Mouse (Mus musculus) forebrain, embryonic 12.5 days (tissue): ENCODE measurements around the gene Cic. TPM values are rescaled to one million over a fixed set of nuclear protein-coding genes. Genes with fewer than 3 reads are reported as not detected.

ENCODE experiments used
- ATAC-seq: fragments of 200-750 bp; cut with Nextera tagmentation; 2 replicates; pipeline ENCODE4 v1.8.0; 2017; ENCODE audit warnings: moderate TSS enrichment; ENCODE audit not compliant: low FRiP score
- H3K27ac ChIP-seq: fragments of 300-500 bp; sonication (generic); 2 replicates; pipeline ENCODE4 v1.5.1; 2016; ENCODE audit warnings: mild to moderate bottlenecking
- H3K27me3 ChIP-seq: fragments of 300-500 bp; sonication (generic); 2 replicates; pipeline ENCODE4 v1.6.1; 2016; ENCODE audit warnings: mild to moderate bottlenecking
- H3K36me3 ChIP-seq: fragments of 300-500 bp; sonication (generic); replicated peaks from 2 replicates; pipeline ENCODE4 v1.6.1; 2016; ENCODE audit warnings: mild to moderate bottlenecking
- H3K4me1 ChIP-seq: fragments of 300-500 bp; sonication (generic); 2 replicates; pipeline ENCODE4 v1.6.1; 2016
- H3K4me2 ChIP-seq: fragments of 300-500 bp; sonication (generic); 2 replicates; pipeline ENCODE4 v1.6.1; 2016; ENCODE audit warnings: mild to moderate bottlenecking, moderate library complexity
- H3K4me3 ChIP-seq: fragments of 300-500 bp; sonication (generic); replicated peaks from 2 replicates; pipeline ENCODE4 v1.5.1; 2016; ENCODE audit warnings: mild to moderate bottlenecking
- H3K9ac ChIP-seq: fragments of 300-500 bp; sonication (generic); 2 replicates; pipeline ENCODE4 v1.6.1; 2016; ENCODE audit warnings: mild to moderate bottlenecking
- H3K9me3 ChIP-seq: fragments of 300-500 bp; sonication (generic); 2 replicates; pipeline ENCODE4 v1.6.1; 2016
- WGBS: fragments of 180-500 bp; shearing (Covaris S2); methylation state at CpG from one replicate; pipeline ENCODE4 v1.1.7; 2016; 5-methylcytosine and 5-hydroxymethylcytosine counted together
- microRNA-seq: library from miRNA; unstranded; fragments of <30 nt; microRNA quantifications from one replicate; pipeline ENCODE4, GENCODE M21; 2017
- polyA plus RNA-seq: library from polyadenylated mRNA; unstranded; fragments of >200 nt; fragmentation: Nextera tagmentation; extraction: Ambion mirVana; gene quantifications from 2 replicates; pipeline ENCODE4 v1.2.1, GENCODE M21; 2016

The Cic gene
- polyA plus RNA-seq, 1 experiment from 2014 or later = 46.9 TPM

- Histone ChIP-seq H3K36me3 (peaks cover 26% of the 10 kb centered on the region), H3K9ac (no peak overlapping the region), H3K4me2 (no peak overlapping the region), H3K4me3 (no peak overlapping the region), H3K9me3 (no peaks in the 10 kb centered on the region), H3K27ac (no peak overlapping the region), H3K4me1 (peaks cover 11% of the 10 kb centered on the region), H3K27me3 (no peaks in the 10 kb centered on the region)
- WGBS = 93% methylated on average over 8 of the region's 8 CpGs
- no peak for ATAC-seq
Observed at GRCm38 (mm10) chr7:25326233-25326632, 58.7 kb downstream of the Cic start.

- Histone ChIP-seq H3K9me3 (no peaks in the 10 kb centered on the region), H3K27ac (0 out of 2 replicates have a peak overlapping the region, but pooled peaks have one; percentile 21), H3K4me3 (no peak overlapping the region), H3K27me3 (no peaks in the 10 kb centered on the region), H3K36me3 (peaks cover 73% of the 10 kb centered on the region), H3K4me1 (no peaks in the 10 kb centered on the region), H3K9ac (no peak overlapping the region), H3K4me2 (no peak overlapping the region; the same call in 1 of the 2 replicates)
- WGBS = 41% methylated on average over 16 of the region's 16 CpGs
- peak; percentile 58; the same call in 1 of the 2 replicates for ATAC-seq
Observed at GRCm38 (mm10) chr7:25333596-25334307, 66.2 kb downstream of the Cic start.

- 85% methylated on average over 12 of the region's 12 CpGs for WGBS
- Histone ChIP-seq H3K9ac (no peak overlapping the region), H3K4me3 (no peak overlapping the region), H3K4me1 (no peaks in the 10 kb centered on the region), H3K4me2 (no peak overlapping the region), H3K27me3 (no peaks in the 10 kb centered on the region), H3K9me3 (no peaks in the 10 kb centered on the region), H3K27ac (0 out of 2 replicates have a peak overlapping the region, but pooled peaks have one; percentile 21), H3K36me3 (peaks cover 78% of the 10 kb centered on the region)
- no peak for ATAC-seq
Observed at GRCm38 (mm10) chr7:25334472-25334871, 67.0 kb downstream of the Cic start.

GRCm38 (mm10) chr7:25339329-25339728, 71.8 kb downstream of the Cic start:
- no peaks in the 10 kb centered on the region for H3K9me3 ChIP-seq
- H3K27me3 ChIP-seq = no peaks in the 10 kb centered on the region
- WGBS = 91% methylated on average over 9 of the region's 9 CpGs
- H3K9ac ChIP-seq = no peak overlapping the region
- ATAC-seq = no peak
- no peak overlapping the region for H3K27ac ChIP-seq
- H3K36me3 ChIP-seq = peaks cover 82% of the 10 kb centered on the region
- H3K4me1 ChIP-seq = peaks cover 9% of the 10 kb centered on the region; the same call in 1 of the 2 replicates
- no peak overlapping the region for H3K4me3 ChIP-seq
- no peak overlapping the region for H3K4me2 ChIP-seq

- no peak overlapping the region for H3K9ac ChIP-seq
- H3K36me3 ChIP-seq = peaks cover 72% of the 10 kb centered on the region
- no peak overlapping the region for H3K4me2 ChIP-seq
- 0 out of 2 replicates have a peak, but pooled peaks have one; percentile 45 for ATAC-seq
- 78% methylated on average over 20 of the region's 20 CpGs for WGBS
- H3K27ac ChIP-seq = no peak overlapping the region
- no peaks in the 10 kb centered on the region for H3K27me3 ChIP-seq
- H3K4me3 ChIP-seq = no peak overlapping the region
- H3K9me3 ChIP-seq = no peaks in the 10 kb centered on the region
- peaks cover 9% of the 10 kb centered on the region; the same call in 1 of the 2 replicates for H3K4me1 ChIP-seq
Observed at GRCm38 (mm10) chr7:25341000-25341784, 73.7 kb downstream of the Cic start.

Small RNA genes lying within 50 kb of the gene (microRNA-seq; reads per million reads assigned to microRNA genes)
- not detected for gene Mir7048

Other genes starting within 250 kb of the Cic start
- 14.3 and 18.1 TPM in 2 replicates for gene Grik5, start 195.4 kb upstream of the Cic start, polyA plus RNA-seq
- 39.7 and 41.2 TPM in 2 replicates for gene Zfp574, start 195.1 kb upstream of the Cic start, polyA plus RNA-seq
- 22.3 and 28.6 TPM in 2 replicates for gene Pou2f2, start 88.0 kb upstream of the Cic start, polyA plus RNA-seq
- gene Dedd2, start 47.1 kb upstream of the Cic start, polyA plus RNA-seq = 11.2 and 12.3 TPM in 2 replicates
- 2.7 TPM in 2 replicates for gene Zfp526, start 46.3 kb upstream of the Cic start, polyA plus RNA-seq
- gene Gsk3a, start 29.9 kb upstream of the Cic start, polyA plus RNA-seq = 15.9 and 17.5 TPM in 2 replicates
- gene Erf, start 16.9 kb upstream of the Cic start, polyA plus RNA-seq = 10.3 and 13.0 TPM in 2 replicates
- gene Pafah1b3, start 30.3 kb downstream of the Cic start, polyA plus RNA-seq = 378 and 384 TPM in 2 replicates
- 1.3 and 1.7 TPM in 2 replicates for gene Prr19, start 33.7 kb downstream of the Cic start, polyA plus RNA-seq
- gene Tmem145, start 38.4 kb downstream of the Cic start, polyA plus RNA-seq = 11.9 and 12.1 TPM in 2 replicates
- gene Megf8, start 49.5 kb downstream of the Cic start, polyA plus RNA-seq = 18.5 and 18.8 TPM in 2 replicates
- not detected in 2 replicates for gene Cnfn, start 102.0 kb downstream of the Cic start, polyA plus RNA-seq
- 7.6 and 8.8 TPM in 2 replicates for gene Lipe, start 131.0 kb downstream of the Cic start, polyA plus RNA-seq
- gene Cxcl17, start 145.2 kb downstream of the Cic start, polyA plus RNA-seq = 0.27 and 0.52 TPM in 2 replicates
- 0.23 and 0.51 TPM in 2 replicates for gene Ceacam1, start 209.9 kb downstream of the Cic start, polyA plus RNA-seq